Mouse (Mus musculus): ENCODE measurements at regions not wholly inside any gene's neighbourhood (a gene's known extent, or its start where the extent isn't known, plus 50 kb on each side); places are given as distances from the start of the nearest gene placed in this dataset.
A peak's percentile ranks its signal among the peaks of the same experiment; 100 is the strongest.

DNA sequence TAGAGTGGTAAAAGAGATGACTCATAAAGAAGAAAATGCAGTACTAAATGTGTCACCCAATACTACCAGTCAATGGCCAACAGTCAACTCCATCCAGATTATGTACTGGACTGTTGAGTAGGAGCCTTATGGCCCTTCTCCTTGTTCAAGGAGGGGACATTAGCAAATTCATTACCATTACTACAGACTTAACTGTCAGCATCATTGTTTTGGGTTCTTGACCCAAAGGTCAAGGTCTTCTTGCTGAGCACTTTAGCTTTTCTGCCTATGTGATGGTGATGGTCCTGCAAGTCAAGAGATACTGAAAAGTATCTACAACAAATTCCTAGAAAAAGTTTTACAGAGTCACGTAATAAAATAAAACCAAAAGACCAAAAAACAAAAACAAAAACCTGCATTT is 1251.4 kb downstream of the Gm37988 start:
- DNase-seq (ENCODE audit: low spot score in 2 of 2) = no peak
- H3K27ac ChIP-seq = no peak overlapping the region

DNA sequence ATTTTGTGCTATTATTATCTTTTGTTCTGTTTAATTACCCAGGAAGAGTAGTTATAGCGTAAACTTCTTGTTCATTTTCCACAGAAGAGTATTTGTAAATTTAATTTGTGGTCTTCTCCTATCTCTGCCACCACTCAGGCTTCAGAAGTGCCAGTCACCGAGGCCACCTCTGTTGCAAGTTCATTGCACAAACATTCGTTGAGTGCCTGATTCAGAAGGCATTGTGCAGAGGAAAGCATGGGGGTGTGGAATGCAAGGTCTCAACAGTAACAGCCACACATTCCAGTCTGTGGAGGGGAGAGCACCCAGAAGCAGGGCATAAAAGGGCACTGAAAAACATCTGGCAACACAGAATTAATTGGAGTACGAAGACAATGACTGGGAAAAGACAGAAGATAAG is 1268.9 kb downstream of the Gm37988 start:
- no peak overlapping the region for H3K4me3 ChIP-seq
- TF ChIP-seq CTCF (conservative IDR thresholded peaks at IDR 0.05) = no peak

More for the DNA sequence above, 1251.4 kb downstream of the Gm37988 start:
- TF ChIP-seq CTCF (conservative IDR thresholded peaks at IDR 0.05) = no peak
- no peak overlapping the region for H3K4me3 ChIP-seq

DNA sequence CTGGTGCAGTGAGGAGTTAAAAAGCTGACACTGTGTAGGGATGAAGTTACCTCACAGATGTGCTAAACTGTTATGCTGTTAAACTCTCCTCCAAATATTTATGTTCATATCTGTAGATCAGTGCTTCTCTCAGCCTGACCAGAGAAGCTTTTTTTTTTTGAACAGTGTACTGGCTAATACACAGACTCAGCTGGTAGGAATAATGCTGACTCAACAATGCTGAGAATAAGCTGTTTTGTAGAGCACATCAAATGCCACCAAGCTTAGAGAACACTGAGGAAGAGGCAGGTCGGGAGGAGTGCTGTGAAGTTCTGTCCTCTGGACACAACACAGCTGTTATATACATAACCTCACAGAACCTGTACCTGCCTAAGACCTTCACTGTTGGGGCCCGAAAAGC is 1274.2 kb downstream of the Gm37988 start:
- Histone ChIP-seq H3K4me3 (no peak overlapping the region), H3K27ac (no peak overlapping the region)
- DNase-seq (ENCODE audit: low spot score in 2 of 2) = no peak
- no peak for TF ChIP-seq CTCF (conservative IDR thresholded peaks at IDR 0.05)

More for the DNA sequence above, 1268.9 kb downstream of the Gm37988 start:
- no peak overlapping the region for H3K27ac ChIP-seq
- DNase-seq (ENCODE audit: low spot score in 2 of 2) = no peak

DNA sequence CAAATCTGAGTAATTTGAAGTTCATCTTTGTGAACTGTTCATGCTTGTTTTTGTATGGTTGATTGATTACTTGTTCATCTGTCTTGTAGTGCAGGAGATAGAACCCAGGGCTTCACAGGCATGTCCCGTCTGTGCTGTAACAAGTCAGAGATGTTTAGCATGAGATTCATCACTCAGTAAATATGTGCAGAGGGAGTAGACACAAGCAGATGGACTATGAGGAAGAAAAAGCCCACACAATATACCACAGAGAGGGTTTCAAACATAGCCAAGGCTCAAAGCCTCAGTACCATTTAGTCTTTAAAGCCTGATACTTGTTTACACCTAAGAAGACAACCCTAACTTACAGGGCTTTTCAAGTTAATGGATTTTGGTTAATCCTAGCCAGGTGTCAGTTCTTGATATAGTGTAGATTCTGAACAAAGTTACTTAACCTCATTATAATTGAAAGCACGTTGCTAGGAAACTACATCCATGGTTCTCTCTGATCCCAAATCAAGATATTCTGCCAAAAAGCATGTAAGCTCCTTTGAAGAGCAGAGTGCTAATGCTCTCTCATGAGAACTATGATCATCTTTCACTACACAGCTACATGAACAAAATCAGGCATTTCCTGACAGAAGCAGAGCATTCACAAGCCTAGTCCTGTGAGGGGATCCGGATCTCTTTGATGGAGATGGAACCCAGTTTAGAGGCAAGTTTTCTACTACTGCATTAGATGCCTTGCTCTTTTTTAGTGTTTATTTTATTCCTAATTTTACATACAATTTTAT is 1286.7 kb downstream of the Gm37988 start:
- H3K4me3 ChIP-seq = no peak overlapping the region
- H3K27ac ChIP-seq = peak overlapping the region; percentile 58
- no peak for TF ChIP-seq CTCF (conservative IDR thresholded peaks at IDR 0.05)
- no peak for DNase-seq (ENCODE audit: low spot score in 2 of 2)

GRCm38 (mm10) chr1:6117557-6117956 is 1309.9 kb downstream of the Gm37988 start:
- Histone ChIP-seq H3K27ac (no peak overlapping the region), H3K4me3 (no peak overlapping the region)

DNA sequence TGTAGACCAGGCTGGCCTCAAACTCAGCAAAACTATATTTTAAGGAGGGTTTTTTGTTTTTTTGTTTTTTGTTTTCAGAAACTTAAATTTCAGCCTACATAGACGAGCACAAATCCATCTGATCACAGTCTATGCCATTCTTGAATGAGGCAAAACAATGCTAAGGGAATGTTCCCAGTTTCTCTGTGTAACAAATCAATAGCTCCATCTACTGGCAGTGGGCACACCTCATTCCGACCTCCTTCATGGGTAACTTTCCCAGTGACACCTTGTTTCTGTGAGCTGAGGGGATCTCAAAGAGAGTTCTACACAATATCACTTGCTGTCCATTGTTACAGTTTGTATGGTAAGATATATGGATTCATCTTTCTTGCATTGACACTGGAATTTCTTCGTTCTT is 1327.4 kb downstream of the Gm37988 start:
- DNase-seq (ENCODE audit: low spot score in 2 of 2) = peak; percentile 20 to 61
- peak; percentile 82 for TF ChIP-seq CTCF (conservative IDR thresholded peaks at IDR 0.05)
- H3K4me3 ChIP-seq = no peak overlapping the region
- no peak overlapping the region for H3K27ac ChIP-seq

More at GRCm38 (mm10) chr1:6117557-6117956, 1309.9 kb downstream of the Gm37988 start:
- TF ChIP-seq CTCF (conservative IDR thresholded peaks at IDR 0.05) = no peak
- no peak for DNase-seq (ENCODE audit: low spot score in 2 of 2)

- no peak for TF ChIP-seq CTCF (conservative IDR thresholded peaks at IDR 0.05)
- no peak for DNase-seq (ENCODE audit: low spot score in 2 of 2)
- no peak overlapping the region for H3K4me3 ChIP-seq
- H3K27ac ChIP-seq = no peak overlapping the region
Measured at GRCm38 (mm10) chr1:6140245-6140644, 1332.6 kb downstream of the Gm37988 start.

DNA sequence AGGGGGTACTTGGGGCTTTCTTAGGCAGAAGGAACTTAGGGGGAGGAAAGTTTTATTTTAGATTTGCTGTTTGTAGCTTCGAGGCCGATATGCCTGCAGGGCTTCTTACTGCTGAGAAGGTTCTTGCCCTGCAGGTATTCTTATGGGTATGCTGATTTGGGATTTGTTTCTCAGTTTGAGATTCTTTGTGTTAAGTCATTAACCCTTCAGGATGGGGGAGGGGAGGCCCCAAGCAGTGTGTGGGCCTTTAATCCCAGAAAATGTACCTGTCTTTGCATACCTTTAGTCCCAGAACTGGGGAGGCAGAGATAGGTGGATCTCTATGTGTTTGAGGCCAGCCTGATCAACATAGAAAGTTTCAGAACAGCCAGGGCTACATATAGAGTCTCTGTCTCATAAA is 1335.1 kb downstream of the Gm37988 start:
- TF ChIP-seq CTCF (conservative IDR thresholded peaks at IDR 0.05) = no peak
- Histone ChIP-seq H3K4me3 (no peak overlapping the region), H3K27ac (no peak overlapping the region)
- no peak for DNase-seq (ENCODE audit: low spot score in 2 of 2)

DNA sequence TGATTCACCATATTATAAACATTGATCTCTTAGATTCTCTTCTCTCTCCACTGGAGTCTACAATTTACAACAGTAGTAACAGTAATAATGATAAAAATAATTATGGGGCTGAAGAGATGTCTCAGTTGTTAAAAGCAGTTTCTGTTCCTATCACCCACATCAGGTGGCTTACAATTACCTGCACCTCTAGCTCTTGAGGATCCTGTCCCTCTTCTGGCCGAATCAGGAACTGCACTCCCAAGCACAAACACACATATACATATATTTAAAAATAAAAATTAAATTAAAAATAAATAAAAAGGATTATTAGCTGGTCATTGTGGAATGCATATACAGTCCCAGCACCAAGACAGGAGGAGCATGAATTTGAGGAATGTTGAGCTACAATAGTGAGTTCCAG is 1336.2 kb downstream of the Gm37988 start:
- H3K27ac ChIP-seq = no peak overlapping the region
- DNase-seq (ENCODE audit: low spot score in 2 of 2) = no peak
- H3K4me3 ChIP-seq = no peak overlapping the region
- peak; percentile 68 for TF ChIP-seq CTCF (conservative IDR thresholded peaks at IDR 0.05)

GRCm38 (mm10) chr1:6152436-6152835 is 1344.7 kb downstream of the Gm37988 start:
- DNase-seq (ENCODE audit: low spot score in 2 of 2) = no peak
- Histone ChIP-seq H3K4me3 (no peak overlapping the region), H3K27ac (no peak overlapping the region)
- peak; percentile 76 for TF ChIP-seq CTCF (conservative IDR thresholded peaks at IDR 0.05)
